Mouse (Mus musculus) lung, embryonic 15.5 days (tissue): Measurements from ENCODE around the gene Sart3. TPM values are rescaled to one million over a fixed set of nuclear protein-coding genes. Genes with fewer than 3 reads are reported as not detected.

ENCODE experiments used
- ATAC-seq: fragments of 200-750 bp; cut with Nextera tagmentation; 2 replicates; pipeline ENCODE4 v1.8.0; 2017; ENCODE audit warnings: moderate number of reproducible peaks, borderline replicate concordance; ENCODE audit not compliant: low FRiP score, low TSS enrichment; ENCODE audit errors: extremely low read depth
- H3K27ac ChIP-seq: fragments of 300-500 bp; sonication (generic); 2 replicates; pipeline ENCODE4 v1.5.1; 2015; ENCODE audit warnings: moderate library complexity, mild to moderate bottlenecking, inconsistent platforms
- H3K27me3 ChIP-seq: fragments of 300-500 bp; sonication (generic); 2 replicates; pipeline ENCODE4 v1.6.1; 2015; ENCODE audit warnings: inconsistent platforms
- H3K36me3 ChIP-seq: fragments of 300-500 bp; sonication (generic); 2 replicates; pipeline ENCODE4 v1.6.1; 2015; ENCODE audit warnings: inconsistent platforms
- H3K4me1 ChIP-seq: fragments of 300-500 bp; sonication (generic); 2 replicates; pipeline ENCODE4 v1.6.1; 2015; ENCODE audit warnings: inconsistent platforms
- H3K4me2 ChIP-seq: fragments of 300-500 bp; sonication (generic); 2 replicates; pipeline ENCODE4 v1.6.1; 2015; ENCODE audit warnings: inconsistent platforms, mild to moderate bottlenecking, moderate library complexity
- H3K4me3 ChIP-seq: fragments of 300-500 bp; sonication (generic); 2 replicates; pipeline ENCODE4 v1.5.1; 2015; ENCODE audit warnings: mild to moderate bottlenecking, inconsistent platforms
- H3K9ac ChIP-seq: fragments of 300-500 bp; sonication (generic); 2 replicates; pipeline ENCODE4 v1.6.1; 2015; ENCODE audit warnings: inconsistent platforms
- H3K9me3 ChIP-seq: fragments of 300-500 bp; sonication (generic); 2 replicates; pipeline ENCODE4 v1.6.1; 2016; ENCODE audit warnings: inconsistent platforms
- WGBS: fragments of 180-500 bp; shearing (Covaris S2); methylation state at CpG from one replicate; pipeline ENCODE4 v1.1.7; 2015; 5-methylcytosine and 5-hydroxymethylcytosine counted together
- polyA plus RNA-seq: library from polyadenylated mRNA; unstranded; fragments of >200 nt; fragmentation: Nextera tagmentation; extraction: Ambion mirVana; gene quantifications from 2 replicates; pipeline ENCODE4 v1.2.1, GENCODE M21; 2015

Sart3 gene
- polyA plus RNA-seq, 1 experiment from 2014 or later, result 58.8 TPM

DNA sequence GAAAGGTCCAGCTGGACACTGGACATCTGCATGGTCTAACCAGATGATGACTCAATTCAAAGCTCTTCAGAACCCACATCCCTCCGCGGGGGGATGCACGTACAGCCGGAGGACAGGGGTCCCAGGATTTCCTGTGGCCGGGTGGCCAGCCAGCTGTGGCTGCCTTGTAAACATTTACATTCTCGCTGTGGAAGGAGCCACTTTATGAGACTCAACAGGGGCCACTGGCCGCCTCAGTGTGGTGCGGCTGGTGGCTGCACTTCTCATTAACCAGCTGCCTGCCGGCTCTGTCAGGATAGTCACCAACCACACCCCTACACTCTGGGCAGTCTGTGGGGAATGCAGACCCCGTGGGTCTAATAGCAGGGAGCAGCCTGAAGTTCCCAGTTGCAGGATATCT, 34.1 kb upstream of the Sart3 start:
- no peaks in the 10 kb centered on the region for H3K9me3 ChIP-seq
- no peak overlapping the region for H3K9ac ChIP-seq
- no peak overlapping the region for H3K27ac ChIP-seq
- no peak overlapping the region for H3K4me3 ChIP-seq
- no peak overlapping the region for H3K4me2 ChIP-seq
- no peaks in the 10 kb centered on the region for H3K27me3 ChIP-seq
- ATAC-seq, result peak; percentile 8; the same call in 1 of the 2 replicates
- H3K4me1 ChIP-seq, result peaks cover 22% of the 10 kb centered on the region
- WGBS, result 5% methylated on average over 10 of the region's 10 CpGs
- H3K36me3 ChIP-seq, result no peaks in the 10 kb centered on the region

DNA sequence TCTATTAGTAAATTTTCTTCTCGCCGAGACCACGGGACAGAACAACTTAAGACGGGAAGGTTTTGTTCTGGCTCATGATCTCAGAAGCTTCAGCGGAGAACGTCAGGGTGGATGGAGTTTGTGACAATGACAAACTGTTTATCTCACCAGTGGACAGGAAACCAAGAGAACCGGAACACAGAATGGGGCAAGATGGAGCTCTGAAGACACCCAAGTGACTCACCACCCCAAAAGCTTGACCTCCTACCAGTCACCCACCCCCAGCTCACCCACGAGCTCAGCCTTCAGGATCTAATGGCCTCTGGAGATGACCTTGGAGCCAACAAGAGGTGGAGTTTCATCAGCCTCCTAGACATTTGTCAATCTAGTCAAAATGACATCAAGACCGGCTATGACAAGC, 33.0 kb upstream of the Sart3 start:
- no peak overlapping the region for H3K4me3 ChIP-seq
- no peak for ATAC-seq
- no peak overlapping the region for H3K9ac ChIP-seq
- H3K27me3 ChIP-seq, result no peaks in the 10 kb centered on the region
- H3K4me2 ChIP-seq, result no peak overlapping the region
- no peak overlapping the region for H3K27ac ChIP-seq
- WGBS, result 71% methylated on average over 9 of the region's 9 CpGs
- H3K4me1 ChIP-seq, result peaks cover 28% of the 10 kb centered on the region
- no peaks in the 10 kb centered on the region for H3K9me3 ChIP-seq
- H3K36me3 ChIP-seq, result no peaks in the 10 kb centered on the region

DNA sequence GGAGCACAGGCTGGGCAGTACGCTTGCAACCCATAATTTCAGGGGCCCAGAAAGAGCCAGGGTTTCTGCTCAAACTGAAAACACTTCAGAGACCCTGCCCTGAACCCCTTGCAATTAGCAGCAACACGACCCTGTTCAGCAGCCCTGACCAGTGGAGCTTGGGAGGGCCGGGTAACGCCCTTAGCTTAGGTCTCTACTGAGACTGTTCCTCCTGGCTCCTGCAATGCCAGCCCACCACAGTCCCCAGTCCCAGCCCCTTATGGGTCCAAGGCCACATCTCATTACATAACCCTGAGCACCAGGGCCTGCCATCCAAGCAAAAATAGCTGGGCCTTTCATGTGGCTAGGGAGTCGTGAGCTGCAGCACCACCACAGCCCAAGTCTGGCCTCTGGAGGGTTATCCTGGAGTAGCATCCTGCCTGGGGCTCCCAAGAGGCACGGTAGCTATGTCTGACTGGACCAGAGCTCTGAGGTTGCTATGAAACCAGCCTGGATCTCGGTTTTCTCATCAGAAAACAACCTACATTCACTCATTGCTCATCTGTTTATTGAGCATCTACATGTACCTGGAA, 32.2 kb upstream of the Sart3 start:
- H3K27me3 ChIP-seq, result no peaks in the 10 kb centered on the region
- no peak overlapping the region for H3K4me3 ChIP-seq
- no peak for ATAC-seq
- H3K36me3 ChIP-seq, result no peaks in the 10 kb centered on the region
- H3K9ac ChIP-seq, result no peak overlapping the region
- H3K27ac ChIP-seq, result no peak overlapping the region
- no peak overlapping the region for H3K4me2 ChIP-seq
- H3K9me3 ChIP-seq, result no peaks in the 10 kb centered on the region
- 50% methylated on average over 7 of the region's 7 CpGs for WGBS
- H3K4me1 ChIP-seq, result peaks cover 35% of the 10 kb centered on the region

DNA sequence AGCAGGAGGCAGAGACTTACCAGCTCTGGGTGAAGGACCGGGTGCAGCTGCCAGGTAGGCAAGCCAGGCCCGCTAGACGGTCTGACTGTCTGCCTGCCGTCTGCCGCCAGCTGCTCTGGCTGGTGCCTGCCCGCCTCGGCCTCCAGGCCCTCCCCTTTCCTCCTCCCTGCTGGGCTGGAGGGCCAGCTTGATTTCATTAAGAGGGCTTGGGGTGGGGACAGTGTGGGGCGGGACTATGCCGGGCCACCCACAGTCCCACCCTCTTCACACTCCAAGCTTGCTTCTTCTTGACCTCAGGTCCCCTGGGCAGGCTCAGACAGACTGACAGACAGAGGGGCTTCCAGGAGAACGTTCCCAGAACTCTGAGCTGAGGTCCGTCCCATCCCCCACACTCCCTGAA, 28.0 kb upstream of the Sart3 start, which contains the start of gene Tmem119:
Gene Tmem119, minus strand, starts transcription at position 237 of the 400 bp plus-strand sequence.
- Histone ChIP-seq H3K4me2 (peak within 1 kb of the TSS; percentile 56), H3K4me1 (peaks cover 47% of the 10 kb centered on the region), H3K9me3 (no peaks in the 10 kb centered on the region), H3K9ac (peak within 1 kb of the TSS; percentile 40), H3K36me3 (no peaks in the 10 kb centered on the region), H3K4me3 (peak within 1 kb of the TSS; percentile 45), H3K27ac (peak within 1 kb of the TSS; percentile 73), H3K27me3 (no peaks in the 10 kb centered on the region)
- WGBS, result 0% methylated on average over 11 of the region's 11 CpGs
- peak; percentile 91 for ATAC-seq

DNA sequence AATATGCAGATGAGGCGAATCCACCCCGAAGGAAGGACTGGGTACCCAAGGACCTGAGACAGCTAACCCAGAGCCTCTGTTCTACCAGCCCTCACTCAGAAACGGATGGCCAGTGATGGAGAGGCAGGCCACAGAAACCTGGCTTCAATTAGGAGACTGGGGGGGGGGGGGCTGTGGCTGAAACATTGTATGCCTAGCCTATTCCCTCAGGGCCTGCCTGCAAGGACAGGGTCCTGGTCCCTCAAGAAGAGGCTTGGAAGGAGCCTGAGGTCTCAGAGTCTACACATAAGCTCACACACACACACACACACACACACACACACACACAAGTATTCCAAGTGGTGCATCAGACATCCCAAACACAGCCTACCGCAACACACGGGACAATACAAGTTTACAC, 27.4 kb upstream of the Sart3 start:
- peak; percentile 1; the same call in 1 of the 2 replicates for ATAC-seq
- H3K9me3 ChIP-seq, result no peaks in the 10 kb centered on the region
- peaks cover 47% of the 10 kb centered on the region for H3K4me1 ChIP-seq
- 31% methylated on average over 5 of the region's 5 CpGs for WGBS
- H3K27ac ChIP-seq, result peak overlapping the region; percentile 73
- peak overlapping the region; percentile 45 for H3K4me3 ChIP-seq
- H3K9ac ChIP-seq, result peak overlapping the region; percentile 40
- H3K4me2 ChIP-seq, result peak overlapping the region; percentile 56
- H3K36me3 ChIP-seq, result no peaks in the 10 kb centered on the region
- H3K27me3 ChIP-seq, result no peaks in the 10 kb centered on the region

DNA sequence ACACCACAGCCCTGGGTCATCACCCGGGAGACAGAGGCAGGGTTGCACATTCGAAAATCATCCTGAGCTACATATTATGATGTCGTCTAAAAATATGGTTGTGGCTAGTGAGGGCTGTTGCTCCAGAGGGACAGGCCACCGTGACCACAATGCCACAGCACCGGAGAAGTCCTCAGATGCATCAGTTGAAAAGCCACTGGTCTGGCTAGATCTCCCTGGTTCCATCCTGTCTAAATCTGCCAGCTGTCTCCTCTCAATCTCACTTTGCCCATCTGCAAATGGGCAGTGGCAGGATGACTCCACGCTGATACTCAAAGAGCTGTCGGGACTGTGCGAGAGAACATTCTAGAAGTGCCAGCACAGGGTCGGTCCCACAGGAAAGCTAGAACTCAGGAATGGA, 26.2 kb upstream of the Sart3 start:
- H3K4me3 ChIP-seq, result peak overlapping the region; percentile 45
- 52% methylated on average over 9 of the region's 9 CpGs for WGBS
- no peaks in the 10 kb centered on the region for H3K27me3 ChIP-seq
- H3K4me1 ChIP-seq, result peaks cover 47% of the 10 kb centered on the region
- no peak overlapping the region for H3K9ac ChIP-seq
- H3K27ac ChIP-seq, result no peak overlapping the region
- no peak for ATAC-seq
- peak overlapping the region; percentile 56 for H3K4me2 ChIP-seq
- H3K9me3 ChIP-seq, result no peaks in the 10 kb centered on the region
- 0 out of 2 replicates have a peak, but pooled peaks cover 4% of the 10 kb centered on the region for H3K36me3 ChIP-seq

DNA sequence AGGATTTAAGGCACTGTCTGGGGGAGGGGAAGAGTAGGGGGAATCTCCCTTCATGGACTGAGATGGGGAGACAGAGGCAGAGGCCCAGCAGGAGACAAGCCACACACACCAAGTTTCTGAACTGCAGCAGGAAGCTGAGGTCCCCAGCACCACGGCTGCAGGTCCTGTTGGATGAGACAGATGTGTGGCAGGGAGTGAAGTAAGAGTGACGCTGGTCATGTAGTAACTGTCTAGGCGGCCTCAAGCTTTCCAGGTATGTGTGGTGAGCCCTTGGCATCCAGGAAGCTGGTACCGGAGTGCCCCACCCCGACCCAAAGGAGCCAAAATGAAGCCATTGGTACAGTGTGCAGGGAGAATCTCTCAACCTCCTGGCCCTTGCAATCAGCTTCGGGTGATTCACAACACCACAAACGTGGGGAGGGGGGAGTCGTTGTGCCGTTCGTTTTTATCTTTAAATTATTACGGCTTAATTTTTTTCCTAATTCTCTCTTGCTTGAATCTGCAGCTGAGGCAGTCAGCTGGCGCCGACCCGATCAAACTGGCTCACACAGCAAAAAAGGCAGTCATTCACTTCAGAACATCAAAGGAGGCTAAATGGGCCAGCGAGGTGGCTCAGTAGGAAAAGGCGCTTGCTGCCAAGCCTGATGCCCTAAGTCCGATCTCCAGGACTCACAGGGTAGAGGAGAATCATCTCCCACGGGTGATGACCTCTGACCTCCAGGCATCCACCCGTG, 25.0 kb upstream of the Sart3 start:
- H3K9me3 ChIP-seq, result no peaks in the 10 kb centered on the region
- H3K36me3 ChIP-seq, result 0 out of 2 replicates have a peak, but pooled peaks cover 4% of the 10 kb centered on the region
- peak overlapping the region; percentile 22 for H3K4me3 ChIP-seq
- peak overlapping the region; percentile 74 for H3K27ac ChIP-seq
- 16% methylated on average over 19 of the region's 19 CpGs for WGBS
- H3K9ac ChIP-seq, result peak overlapping the region; percentile 28
- no peak for ATAC-seq
- H3K27me3 ChIP-seq, result no peaks in the 10 kb centered on the region
- peaks cover 57% of the 10 kb centered on the region for H3K4me1 ChIP-seq
- H3K4me2 ChIP-seq, result peak overlapping the region; percentile 56

DNA sequence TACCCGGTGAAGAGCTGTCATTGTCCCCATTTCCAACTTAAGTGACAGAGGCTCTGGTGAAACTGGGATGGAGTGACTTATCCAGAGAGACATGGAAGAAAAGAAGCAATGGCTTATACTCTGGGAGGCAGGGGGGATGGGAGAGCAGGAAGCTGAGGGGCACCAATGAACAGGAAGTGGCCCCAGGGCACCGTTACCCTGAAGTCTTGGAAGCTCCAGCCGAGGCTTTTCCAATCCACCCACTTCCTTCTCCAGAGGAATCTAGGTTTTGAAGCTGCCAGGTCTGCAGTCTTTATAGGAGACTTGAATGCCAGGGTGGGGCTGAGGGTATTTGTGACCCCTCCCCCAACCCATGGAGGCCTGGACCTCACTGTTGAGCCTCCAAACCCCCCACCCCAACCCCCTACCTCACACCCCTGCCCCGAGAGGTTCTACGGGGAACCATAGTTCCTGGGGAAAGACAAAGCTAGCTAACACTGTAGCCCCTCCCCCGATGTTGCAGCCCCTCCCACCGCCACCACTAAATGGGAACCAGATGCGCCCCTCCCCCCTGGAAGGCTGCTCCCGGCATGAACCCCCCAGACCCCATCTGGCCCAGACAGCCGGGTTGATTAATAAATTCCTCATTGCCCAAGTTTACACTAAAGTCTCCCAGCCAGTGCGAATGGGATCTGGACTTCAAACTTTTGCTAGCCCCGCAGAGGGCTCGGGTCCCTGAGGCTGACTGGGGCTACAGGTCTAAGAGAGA, 24.3 kb upstream of the Sart3 start:
- 0 out of 2 replicates have a peak, but pooled peaks have one; percentile 2 for ATAC-seq
- H3K4me1 ChIP-seq, result peaks cover 62% of the 10 kb centered on the region
- H3K4me2 ChIP-seq, result peak overlapping the region; percentile 56
- 8% methylated on average over 13 of the region's 13 CpGs for WGBS
- H3K36me3 ChIP-seq, result 0 out of 2 replicates have a peak, but pooled peaks cover 4% of the 10 kb centered on the region
- peak overlapping the region; percentile 22 for H3K4me3 ChIP-seq
- H3K27me3 ChIP-seq, result no peaks in the 10 kb centered on the region
- H3K9ac ChIP-seq, result peak overlapping the region; percentile 28; the same call in 1 of the 2 replicates
- peak overlapping the region; percentile 74 for H3K27ac ChIP-seq
- H3K9me3 ChIP-seq, result no peaks in the 10 kb centered on the region

DNA sequence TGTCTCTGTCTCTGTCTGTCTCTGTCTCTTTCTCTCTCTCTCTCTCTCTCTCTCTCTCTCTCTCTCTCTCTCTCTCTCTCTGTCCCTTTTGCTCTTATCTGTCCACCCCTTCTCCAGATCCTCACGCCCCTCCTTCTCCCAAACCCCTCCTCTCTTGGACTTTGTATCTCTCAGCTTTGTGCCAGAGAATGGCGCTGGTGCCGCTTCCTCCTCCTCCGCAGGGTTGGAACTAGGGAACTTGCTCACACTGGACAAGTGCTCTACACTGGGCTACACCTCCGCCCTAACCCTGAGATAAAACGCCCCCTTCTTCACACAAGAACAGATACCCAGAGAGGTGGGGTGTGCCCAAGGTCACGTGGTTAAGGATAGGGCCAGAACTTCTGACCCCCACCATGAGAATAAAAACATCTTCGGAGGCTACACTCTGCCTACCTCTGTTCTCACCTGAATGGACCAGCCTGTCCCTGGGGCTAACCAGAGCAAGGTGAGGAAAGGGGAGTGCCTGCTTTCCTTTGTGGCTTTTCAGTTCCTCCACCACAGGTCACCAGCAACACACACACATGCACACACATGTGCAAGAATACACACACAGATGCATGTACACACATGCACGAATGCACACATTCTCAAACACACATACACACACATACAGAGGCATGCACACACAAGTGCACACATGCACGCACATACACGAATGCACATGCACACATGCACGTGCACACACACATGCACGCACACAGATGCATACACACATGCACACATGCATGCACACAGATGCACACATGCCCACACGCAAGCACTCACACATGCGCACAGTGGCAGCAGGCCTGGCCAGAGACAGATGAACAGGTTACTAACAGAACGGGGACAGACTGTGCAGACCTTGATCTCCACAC, 19.1 kb upstream of the Sart3 start:
- Histone ChIP-seq H3K27me3 (no peaks in the 10 kb centered on the region), H3K36me3 (0 out of 2 replicates have a peak, but pooled peaks cover 4% of the 10 kb centered on the region), H3K9me3 (no peaks in the 10 kb centered on the region), H3K4me1 (peaks cover 53% of the 10 kb centered on the region), H3K9ac (no peak overlapping the region), H3K4me2 (no peak overlapping the region), H3K27ac (peak overlapping the region; percentile 84; the same call in 1 of the 2 replicates), H3K4me3 (no peak overlapping the region)
- no peak for ATAC-seq
- 69% methylated on average over 16 of the region's 16 CpGs for WGBS

DNA sequence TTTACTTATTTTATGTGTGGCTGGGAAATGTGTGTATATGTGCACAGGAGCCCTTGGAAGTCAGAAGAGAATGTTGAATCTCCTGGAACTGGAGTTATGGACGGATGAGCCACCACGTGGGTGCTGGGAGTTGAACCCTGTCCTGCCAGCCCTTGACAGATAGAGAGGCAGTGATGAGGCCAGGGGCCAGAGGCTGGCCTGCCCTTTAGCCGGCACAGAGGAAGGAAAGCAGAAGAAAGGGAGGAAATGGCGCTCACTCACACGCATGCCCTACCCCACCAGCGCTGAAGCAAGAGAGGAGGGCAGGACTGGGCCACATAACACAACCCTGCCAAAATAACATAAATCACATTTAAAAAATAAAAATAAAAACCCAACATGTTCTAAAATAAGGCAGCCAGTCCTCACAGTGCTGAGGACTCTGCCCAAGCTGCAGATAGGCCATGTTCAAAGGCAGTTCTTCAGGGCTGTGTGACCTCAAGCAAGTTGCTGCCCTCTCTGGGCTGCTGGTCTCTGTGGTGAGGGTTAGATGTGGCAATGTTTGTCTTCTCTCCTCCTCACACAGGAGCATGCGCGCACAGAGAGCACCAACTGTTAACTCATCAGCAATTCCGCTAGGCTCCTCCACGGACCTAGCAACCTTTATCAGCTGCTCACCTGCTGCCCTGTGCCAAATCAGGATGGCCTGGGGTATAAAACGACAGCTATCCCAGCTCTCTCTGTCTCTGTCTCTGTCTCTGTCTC, 18.3 kb upstream of the Sart3 start:
- H3K9me3 ChIP-seq, result no peaks in the 10 kb centered on the region
- H3K36me3 ChIP-seq, result 0 out of 2 replicates have a peak, but pooled peaks cover 4% of the 10 kb centered on the region
- 0 out of 2 replicates have a peak, but pooled peaks have one; percentile 7 for ATAC-seq
- H3K4me1 ChIP-seq, result peaks cover 48% of the 10 kb centered on the region
- H3K27ac ChIP-seq, result peak overlapping the region; percentile 84
- peak overlapping the region; percentile 1; the same call in 1 of the 2 replicates for H3K4me2 ChIP-seq
- H3K27me3 ChIP-seq, result no peaks in the 10 kb centered on the region
- no peak overlapping the region for H3K9ac ChIP-seq
- H3K4me3 ChIP-seq, result no peak overlapping the region
- WGBS, result 44% methylated on average over 11 of the region's 11 CpGs
